Mouse (Mus musculus): ENCODE measurements around the gene Tomm20.

DNA sequence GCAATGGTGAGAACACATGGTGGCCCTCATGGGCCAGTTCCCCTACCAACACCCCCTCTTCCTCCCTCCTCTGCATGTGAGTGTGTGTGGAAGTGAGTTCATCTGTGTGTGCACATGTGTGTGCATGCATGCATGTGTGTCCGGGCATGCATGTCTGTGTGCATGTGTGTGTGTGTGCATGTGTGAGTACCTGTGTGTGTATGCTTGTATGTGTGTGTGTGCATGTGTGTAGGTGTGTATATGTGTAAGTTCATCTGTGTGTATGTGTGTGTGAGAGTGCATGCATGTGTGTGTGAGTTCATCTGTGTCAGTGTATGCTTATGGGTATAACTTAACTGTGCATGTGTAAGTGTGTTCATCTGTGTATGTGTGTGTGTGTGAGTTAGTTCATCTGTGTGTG lies 27.3 kb downstream of the Tomm20 start:
- no peak for TF ChIP-seq CTCF (IDR thresholded peaks at IDR 0.05; ENCODE audit: low read depth, low read length)
- TF ChIP-seq POLR2A (IDR thresholded peaks at IDR 0.05; ENCODE audit: insufficient read depth, low read length), result no peak
- no peak for TF ChIP-seq EP300 (IDR thresholded peaks at IDR 0.05; ENCODE audit: insufficient read depth, low read depth, low read length)

All from ES-Bruce4 (cell line).